Mouse (Mus musculus) heart, adult 8-10 months (tissue): ENCODE results near the gene Grap. TPM values are rescaled to one million over a fixed set of nuclear protein-coding genes. Genes with fewer than 3 reads are reported as not detected.
"Not testable (repeated sequence)": the region's sequence is repeated elsewhere in the genome, so short reads cannot be mapped to it uniquely, and the experiment has no call there.

ENCODE experiments used
- DNase-seq: peaks from one replicate; pipeline ENCODE4 v3.0.0; 2022; ENCODE audit warnings: low spot score
- total RNA-seq, 4 experiments: library from RNA; stranded (reverse); gene quantifications; 2 replicates each; pipeline ENCODE4 v1.2.4; 2022

Gene Grap
- total RNA-seq: 10 to 100 TPM in 3 of 4 experiments, 1 to 10 TPM in 1; 8.5 to 12.2 (median 11.5) TPM

DNA sequence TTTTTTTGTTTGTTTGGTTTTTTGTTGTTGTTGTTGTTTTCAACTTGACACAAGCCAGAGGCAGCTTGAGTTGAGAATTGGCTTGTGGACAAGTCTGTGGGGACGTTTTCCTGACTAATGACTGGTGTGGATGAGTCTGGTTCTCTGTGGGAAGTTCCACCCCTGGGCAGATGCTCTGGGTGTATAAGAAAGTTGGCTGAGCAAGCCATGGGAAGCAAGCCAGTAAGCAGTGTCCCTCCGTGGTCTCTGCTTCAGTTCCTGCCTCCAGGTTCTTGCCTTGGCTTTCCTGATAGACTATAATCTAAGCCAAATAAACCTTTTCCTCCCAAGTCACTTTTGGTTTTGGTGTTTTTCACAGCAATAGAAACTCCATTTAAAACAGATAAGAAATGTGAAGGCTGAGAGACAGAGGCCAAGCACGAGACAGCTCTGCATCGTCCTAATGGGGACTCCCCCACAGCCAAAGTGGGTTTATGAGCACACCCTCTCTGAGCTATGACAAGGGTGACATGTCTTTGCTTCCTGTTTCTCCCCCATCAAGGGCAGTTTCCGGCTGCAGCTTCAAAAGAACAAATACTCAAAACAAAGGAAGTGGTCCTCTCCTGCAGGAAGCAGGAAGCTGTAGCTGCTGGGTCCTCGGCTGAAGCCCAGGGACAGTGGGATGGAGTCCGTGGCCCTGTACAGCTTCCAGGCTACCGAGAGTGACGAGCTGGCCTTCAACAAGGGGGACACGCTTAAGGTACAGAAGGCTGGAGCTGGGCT is at the start of gene Grap:
Gene Grap, plus strand, starts transcription at position 580 of the 762 bp plus-strand sequence.
- peak; percentile 70 for DNase-seq

DNA sequence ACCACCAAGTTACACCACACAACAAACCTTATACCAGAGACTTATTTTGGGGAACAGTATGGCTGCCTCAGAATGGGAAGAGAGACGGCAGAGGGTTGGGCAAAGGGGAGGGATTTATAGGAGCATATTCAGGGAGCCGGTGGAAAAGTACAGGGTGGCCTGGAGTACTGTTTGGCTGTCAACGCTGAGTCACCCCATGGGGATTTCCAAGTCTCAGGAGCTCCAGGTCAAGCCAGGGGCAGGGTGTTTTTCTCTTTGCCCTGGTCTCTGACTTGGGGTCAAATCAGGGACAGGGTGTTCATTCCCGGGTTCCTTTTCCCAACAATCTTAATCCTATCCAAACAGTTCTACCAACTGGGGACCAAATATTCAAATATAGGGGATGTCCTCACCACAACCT is 45.0 kb upstream of the Grap start:
- no peak for DNase-seq

DNA sequence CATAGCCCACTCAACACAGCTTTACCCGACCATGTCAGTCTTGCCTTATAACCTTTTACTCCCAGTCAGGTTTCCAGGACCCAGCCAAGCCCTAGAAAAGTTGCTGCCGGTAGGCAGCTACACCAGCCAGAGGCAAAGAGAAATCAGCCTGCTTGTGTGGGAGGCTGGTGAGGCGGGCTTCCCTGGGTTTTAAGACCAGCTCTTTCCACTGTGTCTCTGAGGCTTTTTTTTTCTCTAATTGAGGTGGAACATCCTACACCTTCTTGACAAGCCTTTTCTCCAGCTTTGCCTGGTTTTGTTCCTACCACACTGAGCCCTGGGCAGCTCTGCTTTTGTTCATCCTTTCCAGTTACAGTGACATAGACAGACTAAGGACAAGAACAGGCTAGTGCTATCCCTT is 41.9 kb upstream of the Grap start:
- DNase-seq: no peak

DNA sequence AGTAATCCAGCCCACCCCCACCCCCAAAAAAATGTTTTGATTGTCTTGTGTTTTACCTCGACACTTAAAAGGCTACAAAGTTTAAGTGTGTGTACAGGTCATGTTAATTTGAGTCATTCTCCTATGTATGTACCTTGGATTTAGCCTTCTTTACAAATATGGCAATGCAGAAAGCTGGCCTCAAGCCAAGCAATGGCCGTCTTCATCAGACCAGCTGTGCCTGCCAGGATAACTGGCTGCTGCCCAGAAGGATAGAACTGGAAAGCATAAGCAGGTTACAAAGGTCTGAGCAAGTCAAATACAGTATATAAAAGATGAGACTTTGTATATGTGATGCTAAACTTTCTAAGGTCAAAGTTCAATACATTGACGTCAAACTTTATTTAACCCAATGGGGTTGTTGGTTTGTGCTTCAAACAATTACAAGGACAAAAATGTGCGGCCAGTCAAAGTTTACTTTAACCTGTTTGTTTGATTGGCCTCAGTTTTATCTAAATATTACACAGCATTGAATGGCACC is 40.9 kb upstream of the Grap start:
- no peak for DNase-seq

DNA sequence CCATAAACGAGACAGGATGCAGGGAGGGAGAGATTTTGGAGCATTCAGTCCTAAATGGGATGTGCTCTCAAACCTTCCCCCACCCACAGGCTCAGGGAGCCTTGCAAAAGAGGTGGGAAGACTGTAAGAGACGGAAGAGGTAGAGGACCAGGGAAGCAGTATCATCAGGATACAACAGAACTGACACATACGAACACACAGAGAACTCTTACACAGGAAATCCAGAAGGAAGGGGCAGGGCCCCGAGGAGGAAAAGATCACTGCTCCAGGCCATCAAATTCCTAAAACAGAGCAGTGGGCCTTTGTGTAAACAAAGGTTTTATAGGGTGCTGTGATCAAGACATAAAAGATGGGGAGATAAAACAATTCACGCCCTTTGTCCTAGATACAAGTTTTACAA is 38.7 kb upstream of the Grap start:
- DNase-seq: no peak

DNA sequence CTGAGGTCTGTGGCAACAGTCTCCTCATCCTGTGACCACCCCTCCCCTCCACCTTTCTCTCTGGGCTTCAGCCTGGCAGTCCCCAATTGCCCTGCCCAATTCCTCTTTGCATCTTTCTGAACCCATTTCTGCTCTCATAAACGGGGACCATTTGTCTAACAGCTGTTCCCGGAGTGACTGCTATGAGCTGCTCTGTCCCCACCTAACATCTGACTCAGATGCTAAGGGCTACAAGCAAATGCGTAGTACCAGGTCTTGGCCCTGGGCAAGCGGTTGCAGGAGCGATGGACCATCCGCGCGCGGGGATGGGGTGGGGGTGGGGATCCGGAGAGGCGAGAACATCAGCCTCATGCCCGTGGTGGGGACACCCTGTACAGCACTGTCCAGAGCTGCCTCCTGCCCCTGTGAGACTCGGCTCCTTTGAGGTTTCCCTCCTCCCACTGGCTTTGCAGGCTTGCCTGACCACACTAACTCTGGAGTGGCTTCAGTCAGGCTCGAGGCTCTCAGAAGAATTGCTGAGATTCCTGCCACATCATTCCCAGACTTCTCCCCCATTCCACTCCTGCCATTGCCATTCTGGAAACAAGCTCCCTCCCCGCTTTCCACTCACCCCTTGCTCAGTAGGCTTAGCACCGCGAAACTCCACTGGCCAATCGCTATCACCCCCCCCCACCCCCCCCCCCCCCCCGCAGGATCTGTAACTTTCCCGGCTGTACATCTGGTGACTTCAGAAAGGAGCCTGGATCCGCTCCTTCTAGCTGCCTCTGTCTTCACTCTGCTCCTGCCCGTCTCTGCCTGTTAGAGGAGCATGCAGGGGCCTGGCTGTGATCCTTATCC is 37.2 kb upstream of the Grap start:
- DNase-seq: no peak

DNA sequence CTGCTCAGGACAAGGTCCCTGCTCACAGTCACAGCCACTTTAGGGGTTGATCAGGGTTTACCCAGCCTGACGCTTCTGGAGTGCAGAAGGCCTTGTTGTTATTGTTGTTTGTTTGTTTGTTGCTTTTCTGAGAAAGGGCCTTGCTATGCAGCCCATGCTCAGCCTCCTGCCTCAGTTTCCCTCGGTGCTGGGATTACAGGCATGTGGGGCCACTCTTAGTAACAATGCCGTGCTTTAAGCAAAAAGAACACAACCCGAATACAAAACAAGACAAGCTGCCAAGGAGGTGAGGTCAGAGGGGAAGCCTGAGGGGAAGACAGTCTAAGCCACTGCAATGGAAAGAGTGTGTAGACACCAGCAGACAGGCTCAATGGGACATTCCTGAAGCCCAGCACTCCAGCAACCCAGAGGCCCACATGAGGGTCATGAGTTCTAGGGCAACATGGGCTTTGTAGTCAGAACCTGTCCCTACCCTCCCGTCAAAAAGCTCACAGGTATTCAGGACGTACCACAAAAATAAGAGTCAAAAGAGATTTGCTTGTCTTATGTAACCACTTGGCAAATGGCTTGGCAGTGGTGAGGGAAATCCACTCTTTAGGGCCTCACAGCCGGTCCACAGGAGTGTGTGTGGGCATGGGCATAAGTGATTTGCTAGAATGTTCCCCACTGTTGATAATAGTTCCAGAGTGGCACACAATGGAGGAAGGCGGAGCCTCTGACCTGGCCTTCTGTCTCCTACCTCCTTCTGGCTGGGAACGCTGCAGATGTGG is 36.4 kb upstream of the Grap start:
- no peak for DNase-seq

DNA sequence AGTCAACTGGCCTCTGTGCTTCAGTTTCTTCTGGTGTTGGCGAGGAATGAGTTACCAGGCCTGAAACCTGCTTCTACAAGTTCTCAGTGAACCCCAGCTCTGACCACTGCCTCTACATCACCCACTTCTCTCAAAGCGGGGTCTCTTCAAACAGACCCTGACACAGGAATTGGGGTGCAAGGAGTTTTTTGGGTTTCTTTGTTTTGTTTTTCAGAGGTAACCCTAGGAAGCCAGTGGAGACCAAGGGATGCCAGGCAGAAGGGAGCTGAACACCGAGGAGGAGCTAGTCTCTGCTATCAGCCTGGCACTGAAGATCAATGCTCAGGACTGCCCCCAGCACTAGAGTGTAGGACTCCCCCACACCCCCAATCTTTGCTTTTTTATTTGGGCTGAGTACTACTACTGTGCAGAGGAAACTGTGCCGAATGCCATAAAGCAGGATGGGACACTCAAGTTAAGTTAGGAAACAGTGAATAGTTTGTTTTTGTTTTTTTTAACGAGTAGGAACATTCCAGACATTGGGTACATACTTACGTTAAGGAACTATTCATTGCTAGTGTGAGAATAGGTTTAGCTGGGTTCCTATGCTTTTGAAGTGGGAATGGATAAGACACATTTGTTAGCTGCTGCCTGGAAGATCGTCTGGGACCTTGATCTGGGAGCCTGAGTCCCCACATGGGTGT is 35.6 kb upstream of the Grap start:
- no peak for DNase-seq

DNA sequence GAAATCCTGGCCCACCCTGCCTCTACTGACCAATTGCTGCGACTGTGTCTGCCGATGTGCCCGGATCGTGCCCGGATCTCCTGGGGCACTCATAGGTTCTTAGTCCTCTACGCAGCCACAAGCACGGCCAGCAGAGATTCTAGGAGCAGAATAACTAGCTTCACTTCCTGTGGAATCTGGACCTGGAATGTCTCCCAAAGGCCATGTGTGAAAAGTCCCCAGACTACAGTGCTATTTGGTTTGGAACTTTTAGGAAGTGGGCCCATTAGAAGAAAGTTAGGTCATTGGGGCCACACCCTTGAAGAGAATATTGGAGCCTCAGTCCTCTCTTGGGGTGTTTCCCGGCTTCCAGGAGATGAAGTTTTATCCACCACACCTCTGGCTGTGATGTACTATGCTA is 34.9 kb upstream of the Grap start:
- peak; percentile 81 for DNase-seq

DNA sequence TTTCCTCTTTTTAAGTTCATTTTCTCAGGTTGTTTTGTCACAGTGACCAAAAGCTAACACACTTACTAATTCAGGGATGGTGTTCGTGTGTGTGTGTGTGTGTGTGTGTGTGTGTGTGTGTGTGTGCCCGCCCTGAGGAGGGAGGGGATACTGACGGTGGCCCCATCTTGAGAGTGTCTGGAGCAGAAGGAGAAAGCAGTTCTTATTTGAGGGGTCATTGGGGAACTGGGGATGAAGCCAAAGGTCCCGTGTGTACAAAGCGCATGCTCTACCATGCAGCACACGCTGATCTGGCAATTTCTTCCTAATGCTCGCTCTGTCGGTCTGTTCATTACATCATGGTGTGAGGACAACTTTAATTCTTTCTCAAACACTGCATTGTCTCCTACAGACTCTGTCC is 34.5 kb upstream of the Grap start:
- DNase-seq: no peak

DNA sequence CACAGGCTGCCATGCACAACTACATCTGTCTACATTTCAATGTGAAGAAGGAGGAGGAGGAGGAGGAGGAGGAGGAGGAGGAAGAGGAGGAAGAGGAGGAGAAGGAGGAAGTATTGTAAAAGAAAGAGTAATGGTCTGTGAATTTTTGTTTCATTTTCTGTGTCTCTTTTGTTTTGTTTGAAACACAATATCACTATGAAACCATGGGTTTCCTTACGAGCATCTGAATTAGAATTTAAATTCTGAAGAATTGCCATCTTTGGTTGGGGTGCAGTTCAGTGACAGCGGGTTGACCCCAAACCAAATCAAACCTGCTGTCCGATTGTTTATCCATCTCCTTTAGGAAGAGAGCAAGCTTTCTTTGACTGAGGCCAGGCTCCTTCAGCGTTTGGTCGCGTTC is 33.7 kb upstream of the Grap start:
- no peak for DNase-seq

DNA sequence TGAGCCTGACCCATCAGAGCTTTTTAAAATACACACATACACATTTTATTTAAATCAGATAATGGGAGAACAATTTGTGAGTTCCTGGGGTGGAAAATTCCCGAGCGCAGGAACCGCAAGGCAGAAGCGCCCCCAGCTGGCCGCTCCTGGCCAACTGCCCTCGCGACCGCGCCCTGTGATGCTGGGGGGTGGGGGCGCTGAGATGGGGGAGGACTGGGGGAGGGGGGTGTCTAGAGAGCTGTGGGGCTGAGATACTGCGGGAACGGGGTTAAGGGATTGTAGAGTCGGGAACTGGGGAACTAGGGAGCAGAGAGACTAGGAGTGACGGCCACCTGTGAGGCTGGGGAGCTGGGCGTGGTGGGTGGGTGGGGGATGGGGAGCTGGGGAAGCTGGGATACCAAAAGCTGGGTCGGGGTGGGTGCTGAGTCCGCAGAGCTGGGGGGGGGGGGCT is 33.2 kb upstream of the Grap start:
- DNase-seq: peak; percentile 83

DNA sequence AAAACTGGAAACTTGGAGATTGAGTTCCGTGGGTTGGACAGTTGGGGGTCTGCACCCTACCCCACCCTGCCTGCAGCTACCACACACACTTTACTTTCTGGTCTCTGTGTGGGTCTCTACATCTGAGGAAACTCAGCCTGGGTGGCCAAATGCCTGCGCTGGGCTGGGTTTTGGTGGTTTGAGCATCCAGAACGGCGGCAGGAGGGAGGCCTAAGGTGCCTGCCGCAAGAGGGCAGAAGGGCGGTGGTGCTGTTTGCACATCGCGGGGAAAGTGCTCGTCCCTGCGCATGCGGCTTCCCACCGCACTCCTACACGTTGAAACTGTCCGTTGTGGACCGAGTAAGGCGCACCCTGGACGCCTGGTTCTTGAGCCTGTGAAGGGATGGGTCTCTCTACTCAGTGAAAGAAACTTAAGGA is 32.8 kb upstream of the Grap start:
- DNase-seq: peak; percentile 89

DNA sequence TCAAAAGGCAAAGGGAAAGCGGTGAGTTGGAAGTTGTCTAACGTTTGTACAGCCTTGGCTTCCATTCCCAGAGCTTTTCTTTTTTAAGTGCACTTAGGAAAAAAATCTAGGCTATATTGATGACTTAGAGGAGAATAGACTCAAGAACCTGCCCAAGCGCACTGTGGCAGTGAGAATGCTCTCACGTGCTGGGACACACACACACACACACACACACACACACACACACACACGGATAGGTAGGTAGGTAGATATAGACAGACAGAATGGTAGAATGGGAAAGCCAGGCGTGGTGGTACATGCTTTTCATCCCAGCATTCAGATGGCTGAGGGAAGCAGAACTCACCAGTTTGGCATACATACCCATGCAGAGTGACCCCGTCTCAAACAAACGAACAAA is 32.3 kb upstream of the Grap start:
- no peak for DNase-seq

DNA sequence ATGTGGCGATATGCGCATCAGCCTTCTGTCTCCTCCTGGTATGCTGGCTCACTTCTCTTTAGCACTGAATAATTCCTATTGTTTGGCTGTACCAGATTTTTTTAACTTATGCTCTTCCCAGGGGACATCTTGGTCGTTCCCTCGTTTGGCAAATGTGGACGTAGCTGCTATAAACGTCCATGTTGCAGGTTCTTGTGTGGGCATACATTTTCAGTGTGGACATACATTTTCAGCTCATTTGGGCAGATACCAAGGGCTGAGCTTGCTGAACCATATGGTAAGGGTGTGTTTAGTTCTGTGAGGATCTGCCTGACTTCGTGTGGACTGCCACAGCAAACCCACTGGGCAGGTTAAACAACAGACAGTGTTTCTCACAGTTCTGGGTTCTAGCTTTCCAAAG is 27.9 kb upstream of the Grap start:
- DNase-seq: no peak

DNA sequence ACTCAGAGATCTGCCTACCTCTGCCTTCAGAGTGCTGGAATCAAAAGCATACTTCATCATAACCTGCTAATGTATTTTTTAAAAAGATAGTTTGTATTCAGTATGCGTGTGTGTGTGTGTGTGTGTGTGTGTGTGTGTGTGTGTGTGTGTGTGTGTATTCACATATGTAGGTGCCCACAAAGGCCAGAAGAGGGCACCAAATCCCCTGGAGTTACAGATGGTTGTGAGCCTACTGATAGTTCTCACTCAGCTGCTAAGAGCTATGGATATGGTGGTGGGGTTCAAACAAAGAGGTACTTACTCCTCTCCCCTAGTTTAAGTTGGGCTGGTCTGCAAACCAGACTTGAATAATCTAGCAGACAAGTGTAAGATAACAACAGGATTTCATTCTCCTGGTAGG is 26.6 kb upstream of the Grap start:
- no peak for DNase-seq

DNA sequence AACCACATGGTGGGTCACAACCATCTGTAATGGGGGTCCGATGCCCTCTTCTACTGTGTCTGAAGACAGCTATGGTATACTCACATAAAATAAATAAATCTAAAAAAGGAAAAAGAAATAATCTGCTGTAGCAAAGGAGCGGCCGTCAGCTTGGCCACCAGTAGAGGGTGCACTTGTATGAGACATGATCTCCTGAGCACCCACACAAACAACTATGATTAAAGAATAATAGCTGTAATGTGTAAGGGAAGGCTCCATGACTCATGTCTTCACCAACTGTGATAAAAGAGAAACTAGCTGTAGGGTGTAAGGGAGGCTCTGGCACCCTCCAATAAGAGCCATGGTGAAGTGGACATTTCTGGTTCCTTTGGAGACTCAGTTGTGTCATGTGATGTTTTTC is 23.4 kb upstream of the Grap start:
- no peak for DNase-seq

DNA sequence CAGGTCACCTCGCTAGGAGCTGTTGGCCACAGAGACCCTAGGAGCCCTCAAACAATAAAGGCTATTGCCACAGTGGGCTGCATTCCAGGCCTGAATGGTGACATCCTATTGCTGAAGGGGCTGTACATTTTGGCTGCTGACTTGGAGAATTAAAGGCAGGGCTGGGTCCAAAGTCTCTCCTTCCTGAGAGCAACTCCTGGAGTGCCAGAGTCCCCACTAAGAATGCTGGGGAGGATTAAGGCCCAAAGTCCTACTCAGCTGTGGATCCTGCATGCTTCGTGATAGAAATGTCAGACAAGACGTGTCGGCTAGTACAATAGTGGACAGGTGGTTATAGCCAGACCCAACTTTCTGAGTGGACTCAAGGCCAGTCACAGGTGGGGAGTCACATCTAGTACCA is 16.8 kb upstream of the Grap start:
- DNase-seq: not testable (repeated sequence)

DNA sequence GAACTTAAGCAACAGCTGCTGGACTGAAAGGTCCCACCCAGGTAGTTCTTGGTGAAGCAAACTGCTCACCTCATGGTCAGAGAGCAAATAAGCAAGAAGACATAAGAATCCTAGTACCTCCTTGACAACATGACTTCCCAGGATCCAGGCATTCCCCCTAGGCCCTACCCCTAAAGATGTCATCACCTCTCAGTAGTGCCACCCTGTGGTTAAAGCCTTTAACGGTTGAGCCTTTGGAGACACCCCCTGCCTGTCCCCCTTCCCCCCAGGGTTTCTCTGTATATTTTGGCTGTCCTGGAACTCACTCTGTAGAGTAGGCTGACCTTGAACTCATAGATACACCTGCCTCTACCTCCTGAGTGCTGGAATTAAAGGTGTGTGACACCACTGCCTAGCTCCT is 15.7 kb upstream of the Grap start:
- no peak for DNase-seq

DNA sequence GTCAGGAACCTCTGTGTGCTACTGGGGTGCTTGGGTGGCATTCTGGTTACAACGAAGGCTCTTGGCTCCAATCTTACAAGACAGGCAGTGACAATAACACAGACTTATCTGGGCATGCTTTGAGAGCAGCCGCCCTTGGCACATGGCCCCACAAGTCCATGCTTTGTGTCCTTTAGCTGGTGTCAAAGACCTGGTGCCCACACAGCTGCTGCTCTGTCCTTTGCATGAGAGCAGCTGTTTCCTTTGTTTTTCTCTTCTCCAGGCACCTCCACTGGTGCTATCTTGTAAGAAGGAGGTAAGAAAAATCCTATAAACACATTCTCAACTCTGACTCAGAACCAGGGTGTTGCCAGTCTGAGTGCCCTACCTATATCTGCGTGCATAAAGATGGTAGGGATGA is 15.2 kb upstream of the Grap start:
- no peak for DNase-seq

DNA sequence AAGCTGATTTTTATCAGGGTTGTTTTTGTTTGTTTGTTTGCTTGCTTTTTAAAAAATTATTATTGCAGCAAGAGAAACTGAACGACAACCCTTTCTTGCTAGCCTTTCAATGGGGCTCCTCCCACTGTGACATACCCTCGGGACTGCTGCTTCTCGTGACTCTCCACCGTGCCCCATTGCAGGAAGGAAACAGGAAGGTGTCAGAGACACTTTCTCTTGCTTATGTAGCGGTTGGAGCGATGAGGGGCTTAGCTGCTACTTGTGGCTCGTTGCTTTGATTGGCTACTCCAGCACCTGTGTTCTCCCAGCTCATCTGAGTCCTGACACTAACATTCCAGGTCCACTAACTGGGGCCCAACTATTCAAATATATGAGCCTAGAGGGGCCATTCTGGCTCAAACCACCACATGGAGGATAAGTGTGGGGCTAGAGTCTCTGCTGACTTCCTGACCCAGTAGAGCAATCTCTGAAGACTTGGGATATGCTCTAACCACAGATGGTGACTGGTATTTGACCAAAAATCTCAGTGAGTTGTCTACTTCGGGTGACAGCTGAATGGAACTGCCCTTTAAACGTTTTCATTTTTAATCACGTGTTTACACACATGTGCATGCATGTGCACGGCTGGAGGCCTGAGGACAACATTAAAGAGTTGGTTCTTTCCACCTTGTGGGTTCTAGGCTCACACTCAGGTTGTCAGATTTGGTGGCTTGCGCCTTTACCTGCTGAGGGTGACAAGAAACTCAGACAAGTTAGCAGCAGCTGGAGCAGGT is 14.1 kb upstream of the Grap start:
- DNase-seq: no peak
